Mouse (Mus musculus) neural tube, embryonic 11.5 days (tissue): ENCODE measurements at regions not wholly inside any gene's neighbourhood (a gene's known extent, or its start where the extent isn't known, plus 50 kb on each side); places are given as distances from the start of the nearest gene placed in this dataset.

ENCODE experiments used
- ATAC-seq: fragments of 200-750 bp; cut with Nextera tagmentation; 2 replicates; pipeline ENCODE4 v1.8.0; 2017; ENCODE audit warnings: moderate number of reproducible peaks, mild to moderate bottlenecking, moderate TSS enrichment, moderate library complexity; ENCODE audit not compliant: insufficient read depth, low FRiP score, low TSS enrichment
- DNase-seq: peaks from one replicate; pipeline ENCODE4 v3.0.0-alpha.2; 2015; ENCODE audit warnings: low spot score
- H3K27ac ChIP-seq: fragments of 300-500 bp; sonication (generic); 2 replicates; pipeline ENCODE4 v1.5.1; 2014; ENCODE audit warnings: low read depth, mild to moderate bottlenecking, low read length
- H3K27me3 ChIP-seq: fragments of 300-500 bp; sonication (generic); 2 replicates; pipeline ENCODE4 v1.6.1; 2014; ENCODE audit warnings: mild to moderate bottlenecking, low read length, mixed read lengths; ENCODE audit not compliant: control insufficient read depth, insufficient read depth
- H3K36me3 ChIP-seq: fragments of 300-500 bp; sonication (generic); 2 replicates; pipeline ENCODE4 v1.6.1; 2014; ENCODE audit warnings: mild to moderate bottlenecking, low read length, moderate library complexity, mixed read lengths; ENCODE audit not compliant: control insufficient read depth, insufficient read depth
- H3K4me1 ChIP-seq: fragments of 300-500 bp; sonication (generic); 2 replicates; pipeline ENCODE4 v1.6.1; 2014; ENCODE audit warnings: low read length, mixed read lengths; ENCODE audit not compliant: control insufficient read depth, insufficient read depth
- H3K4me2 ChIP-seq: fragments of 300-500 bp; sonication (generic); 2 replicates; pipeline ENCODE4 v1.6.1; 2014; ENCODE audit warnings: low read depth, mild to moderate bottlenecking, moderate library complexity
- H3K4me3 ChIP-seq: fragments of 300-500 bp; sonication (generic); 2 replicates; pipeline ENCODE4 v1.5.1; 2014; ENCODE audit warnings: low read depth, low read length
- H3K9ac ChIP-seq: fragments of 300-500 bp; sonication (generic); 2 replicates; pipeline ENCODE4 v1.6.1; 2014; ENCODE audit warnings: mild to moderate bottlenecking, low read length
- H3K9me3 ChIP-seq: fragments of 300-500 bp; sonication (generic); 2 replicates; pipeline ENCODE4 v1.6.1; 2016; ENCODE audit warnings: low read length; ENCODE audit not compliant: control insufficient read depth
- WGBS: fragments of 180-500 bp; shearing (Covaris S2); extraction: QIAGEN DNeasy Blood & Tissue Kit; methylation state at CpG from one replicate; pipeline ENCODE4 v1.1.7; 2014; 5-methylcytosine and 5-hydroxymethylcytosine counted together

- no peaks in the 10 kb centered on the region; the same call in 1 of the 2 replicates for H3K4me1 ChIP-seq
Observed at GRCm38 (mm10) chr4:142989175-142989574, 223.6 kb downstream of the Prdm2 start.

GRCm38 (mm10) chr4:142983295-142983624 is 229.5 kb downstream of the Prdm2 start:
- no peak overlapping the region for H3K27ac ChIP-seq
- H3K9ac ChIP-seq, result no peak overlapping the region; the same call in 1 of the 2 replicates
- no peaks in the 10 kb centered on the region for H3K36me3 ChIP-seq
- no peaks in the 10 kb centered on the region for H3K27me3 ChIP-seq
- H3K4me2 ChIP-seq, result no peak overlapping the region
- no peaks in the 10 kb centered on the region for H3K9me3 ChIP-seq
- DNase-seq, result peak; percentile 36
- H3K4me1 ChIP-seq, result no peaks in the 10 kb centered on the region; the same call in 1 of the 2 replicates
- no peak overlapping the region for H3K4me3 ChIP-seq
- no peak for ATAC-seq
- WGBS, result 32% methylated on average over 6 of the region's 6 CpGs

More at GRCm38 (mm10) chr4:142989175-142989574, 223.6 kb downstream of the Prdm2 start:
- 5% methylated on average over 8 of the region's 8 CpGs for WGBS
- Histone ChIP-seq H3K9ac (no peak overlapping the region), H3K27ac (no peak overlapping the region), H3K27me3 (no peaks in the 10 kb centered on the region), H3K9me3 (no peaks in the 10 kb centered on the region), H3K36me3 (no peaks in the 10 kb centered on the region), H3K4me3 (no peak overlapping the region), H3K4me2 (no peak overlapping the region)
- no peak for ATAC-seq
- no peak for DNase-seq

GRCm38 (mm10) chr4:142982585-142983294 is 230.1 kb downstream of the Prdm2 start:
- WGBS, result 48% methylated on average over 8 of the region's 8 CpGs
- no peak overlapping the region for H3K9ac ChIP-seq
- no peaks in the 10 kb centered on the region for H3K36me3 ChIP-seq
- H3K9me3 ChIP-seq, result no peaks in the 10 kb centered on the region
- DNase-seq (peak; percentile 20), ATAC-seq (no peak)
- H3K4me2 ChIP-seq, result no peak overlapping the region
- H3K27me3 ChIP-seq, result no peaks in the 10 kb centered on the region
- H3K4me1 ChIP-seq, result no peaks in the 10 kb centered on the region; the same call in 1 of the 2 replicates
- H3K4me3 ChIP-seq, result no peak overlapping the region
- no peak overlapping the region for H3K27ac ChIP-seq

- Histone ChIP-seq H3K9me3 (no peaks in the 10 kb centered on the region), H3K4me3 (no peak overlapping the region), H3K4me2 (no peak overlapping the region), H3K9ac (no peak overlapping the region), H3K4me1 (no peaks in the 10 kb centered on the region), H3K27me3 (no peaks in the 10 kb centered on the region), H3K27ac (no peak overlapping the region), H3K36me3 (no peaks in the 10 kb centered on the region)
- DNase-seq, result no peak
- no peak for ATAC-seq
- WGBS, result 82% methylated on average over 11 of the region's 11 CpGs
Observed at GRCm38 (mm10) chr4:142975620-142976019, 237.2 kb downstream of the Prdm2 start.

GRCm38 (mm10) chr4:142970040-142970439 is 242.8 kb downstream of the Prdm2 start:
- no peak for ATAC-seq
- H3K9me3 ChIP-seq, result no peaks in the 10 kb centered on the region

GRCm38 (mm10) chr4:142967604-142968003 is 245.2 kb downstream of the Prdm2 start:
- no peak overlapping the region for H3K4me2 ChIP-seq
- H3K27ac ChIP-seq, result no peak overlapping the region
- H3K9ac ChIP-seq, result no peak overlapping the region
- H3K4me1 ChIP-seq, result no peaks in the 10 kb centered on the region
- no peak for DNase-seq
- no peaks in the 10 kb centered on the region for H3K36me3 ChIP-seq
- WGBS, result 91% methylated on average over 2 of the region's 2 CpGs
- no peaks in the 10 kb centered on the region for H3K27me3 ChIP-seq
- no peak for ATAC-seq
- no peak overlapping the region for H3K4me3 ChIP-seq
- no peaks in the 10 kb centered on the region for H3K9me3 ChIP-seq

More at GRCm38 (mm10) chr4:142970040-142970439, 242.8 kb downstream of the Prdm2 start:
- Histone ChIP-seq H3K4me1 (no peaks in the 10 kb centered on the region), H3K27me3 (no peaks in the 10 kb centered on the region), H3K4me2 (no peak overlapping the region), H3K36me3 (no peaks in the 10 kb centered on the region), H3K4me3 (no peak overlapping the region), H3K9ac (no peak overlapping the region), H3K27ac (no peak overlapping the region)
- 92% methylated on average over 4 of the region's 4 CpGs for WGBS
- no peak for DNase-seq

- ATAC-seq (no peak), DNase-seq (peak; percentile 45)
- Histone ChIP-seq H3K27ac (no peak overlapping the region), H3K4me1 (no peaks in the 10 kb centered on the region), H3K4me3 (no peak overlapping the region), H3K36me3 (no peaks in the 10 kb centered on the region), H3K4me2 (no peak overlapping the region), H3K9me3 (no peaks in the 10 kb centered on the region), H3K27me3 (no peaks in the 10 kb centered on the region), H3K9ac (no peak overlapping the region)
- WGBS, result 57% methylated on average over 8 of the region's 8 CpGs
Observed at GRCm38 (mm10) chr4:142956832-142957429, 255.9 kb downstream of the Prdm2 start.

GRCm38 (mm10) chr4:142956376-142956775 is 256.4 kb downstream of the Prdm2 start:
- no peak overlapping the region for H3K9ac ChIP-seq
- no peak for DNase-seq
- no peak overlapping the region for H3K4me2 ChIP-seq
- no peak overlapping the region for H3K4me3 ChIP-seq
- no peaks in the 10 kb centered on the region for H3K9me3 ChIP-seq
- 86% methylated on average over 5 of the region's 5 CpGs for WGBS
- H3K27ac ChIP-seq, result no peak overlapping the region
- no peaks in the 10 kb centered on the region for H3K27me3 ChIP-seq
- ATAC-seq, result no peak
- H3K4me1 ChIP-seq, result no peaks in the 10 kb centered on the region
- H3K36me3 ChIP-seq, result no peaks in the 10 kb centered on the region

- Histone ChIP-seq H3K27me3 (no peaks in the 10 kb centered on the region), H3K36me3 (no peaks in the 10 kb centered on the region), H3K4me3 (no peak overlapping the region), H3K9me3 (no peaks in the 10 kb centered on the region), H3K9ac (no peak overlapping the region), H3K4me1 (no peaks in the 10 kb centered on the region), H3K27ac (no peak overlapping the region), H3K4me2 (no peak overlapping the region)
- WGBS, result 48% methylated on average over 9 of the region's 9 CpGs
- DNase-seq (peak; percentile 17), ATAC-seq (no peak)
Observed at GRCm38 (mm10) chr4:142953724-142954123, 259.1 kb downstream of the Prdm2 start.
